Mouse (Mus musculus) granulocyte monocyte progenitor cell, adult 5-6 weeks (primary cell): ENCODE data around the gene Nom1. TPM values are rescaled to one million over a fixed set of nuclear protein-coding genes. Genes with fewer than 3 reads are reported as not detected.
A peak's percentile ranks its signal among the peaks of the same experiment; 100 is the strongest.
"Not testable (repeated sequence)": the region's sequence is repeated elsewhere in the genome, so short reads cannot be mapped to it uniquely, and the experiment has no call there.

Experiments
- ATAC-seq: replicated peaks from 2 replicates; pipeline ENCODE4 v1.8.0; 2016; ENCODE audit warnings: mild to moderate bottlenecking, moderate TSS enrichment, inconsistent platforms; ENCODE audit not compliant: poor library complexity, severe bottlenecking
- total RNA-seq, 2 experiments: library from RNA; stranded (forward) in 1 of 2; stranded (reverse) in 1 of 2; fragments of 200-712, 200-1000 nt in 1 of 2; fragments of >200 nt in 1 of 2; fragmentation: Nextera tagmentation in 1 of 2; gene quantifications; 2 replicates each; pipeline ENCODE4 v1.2.3; 2014 to 2017

Nom1 gene
- 15.4 and 31.0 TPM in 2 replicates for total RNA-seq (2014; fragmentation: Nextera tagmentation)
- total RNA-seq (2017), result 14.3 and 23.8 TPM in 2 replicates

DNA sequence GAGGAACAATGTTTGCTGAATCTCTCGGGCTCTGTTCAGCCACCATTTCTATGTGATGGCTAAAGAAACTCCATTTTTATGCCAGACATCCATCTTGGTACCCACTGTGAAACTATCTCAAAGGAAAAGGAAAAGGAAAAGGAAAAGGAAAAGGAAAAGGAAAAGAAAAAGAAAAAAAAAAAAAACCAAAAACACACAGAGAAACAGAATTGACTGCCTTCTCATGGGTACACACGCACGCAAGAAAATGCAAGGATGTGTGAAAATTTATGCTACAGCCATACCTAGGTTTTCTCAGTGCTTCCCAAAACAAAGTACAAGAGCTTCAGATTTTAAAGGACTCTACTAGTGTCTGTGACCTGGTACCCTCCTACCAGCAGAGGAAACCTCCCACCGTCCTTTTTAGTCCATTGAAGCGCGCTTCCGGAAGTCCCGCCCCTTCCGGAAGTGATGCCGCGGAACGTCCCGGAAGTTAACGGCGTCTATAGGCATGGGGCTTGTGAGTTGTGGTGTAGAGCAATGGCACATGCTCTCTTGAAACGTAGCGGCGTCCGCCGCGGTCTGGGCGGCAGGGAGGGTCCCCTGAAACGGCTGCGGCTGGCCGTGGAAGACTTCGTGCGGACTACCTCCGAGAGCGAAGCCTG is at the start of gene Nom1:
TSS of gene Nom1 (plus strand) at position 437 of the 644 bp plus-strand sequence.
- peak; percentile 93 for ATAC-seq

- no peak for ATAC-seq
Observed at GRCm38 (mm10) chr5:29387591-29387990, 46.9 kb upstream of the Nom1 start.

DNA sequence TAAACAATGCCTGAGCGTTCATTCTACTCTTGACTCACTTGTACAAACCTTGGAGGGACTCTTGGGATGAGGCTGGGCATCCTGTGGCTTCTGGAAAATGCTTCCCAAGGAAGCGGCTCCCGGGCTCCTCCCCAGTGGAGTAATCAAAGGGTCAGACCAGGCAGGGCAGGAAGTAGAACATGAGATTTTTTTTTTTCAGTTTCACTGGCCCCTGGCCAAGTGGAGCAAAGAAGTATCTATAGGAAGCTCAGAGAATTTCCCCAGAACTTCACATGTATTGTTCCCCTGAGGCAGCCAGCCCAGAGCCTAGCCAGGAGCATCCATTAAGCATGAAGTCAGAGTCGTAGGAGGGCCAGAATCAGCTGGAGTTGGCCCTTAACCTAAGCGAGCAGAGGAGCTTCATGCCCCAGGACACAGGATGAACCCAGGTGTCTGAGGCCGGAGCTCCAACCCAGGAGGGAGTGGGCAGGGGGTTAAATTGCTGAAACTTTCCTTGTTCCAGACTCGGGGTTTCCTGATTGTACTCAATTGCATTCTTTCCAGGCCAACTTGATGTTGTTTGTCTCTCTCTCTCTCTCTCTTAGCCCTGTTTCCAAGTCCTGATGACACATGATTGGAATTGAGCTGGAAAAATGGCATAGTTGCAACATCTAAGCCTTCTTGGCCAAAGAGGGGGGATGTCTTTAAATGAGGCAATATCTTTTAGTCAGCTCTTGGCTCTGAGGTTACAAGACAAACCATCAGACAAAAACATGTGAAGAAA is 46.1 kb upstream of the Nom1 start:
- ATAC-seq, result no peak

DNA sequence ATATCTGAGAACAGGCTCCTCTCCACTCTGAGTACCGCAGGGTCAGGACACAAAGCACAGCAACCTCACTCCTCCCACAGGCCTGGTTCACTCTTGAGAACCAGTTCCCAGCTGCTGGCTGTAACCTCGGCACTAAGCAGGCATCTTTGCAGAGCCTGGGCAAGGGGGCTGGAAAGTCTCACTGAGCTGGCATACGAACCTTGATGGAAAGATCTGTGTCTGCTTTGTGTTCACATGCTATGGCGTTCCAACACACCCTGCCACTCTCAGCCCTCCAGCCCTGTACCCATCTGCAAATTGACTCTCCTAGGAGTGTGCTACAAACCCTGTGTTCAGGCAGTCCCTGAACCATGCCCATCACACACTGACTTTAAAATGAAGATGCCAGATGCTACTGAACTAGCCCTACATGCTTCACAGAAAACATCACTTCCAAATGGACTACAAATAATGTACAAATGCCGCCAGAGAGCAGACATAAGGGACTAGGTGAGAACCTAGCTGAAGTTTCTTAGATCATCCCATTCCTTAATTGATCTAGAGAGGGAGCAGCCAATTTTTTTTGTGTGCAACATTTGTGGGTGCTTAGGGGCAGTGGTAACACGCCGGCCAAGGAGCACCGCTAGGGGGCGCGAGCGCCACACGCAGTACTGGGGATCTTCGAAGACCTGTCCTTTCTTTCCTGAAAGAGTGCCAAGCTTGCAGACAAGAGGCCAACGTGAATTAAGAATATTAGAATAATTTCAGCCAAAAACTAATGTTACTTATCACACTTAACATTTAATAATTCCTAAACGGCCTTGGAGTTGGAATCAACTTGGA is 45.3 kb upstream of the Nom1 start:
- ATAC-seq, result peak; percentile 84

- ATAC-seq, result no peak
Observed at GRCm38 (mm10) chr5:29398427-29398826, 36.0 kb upstream of the Nom1 start.

- ATAC-seq, result no peak
Observed at GRCm38 (mm10) chr5:29410854-29411253, 23.6 kb upstream of the Nom1 start.

DNA sequence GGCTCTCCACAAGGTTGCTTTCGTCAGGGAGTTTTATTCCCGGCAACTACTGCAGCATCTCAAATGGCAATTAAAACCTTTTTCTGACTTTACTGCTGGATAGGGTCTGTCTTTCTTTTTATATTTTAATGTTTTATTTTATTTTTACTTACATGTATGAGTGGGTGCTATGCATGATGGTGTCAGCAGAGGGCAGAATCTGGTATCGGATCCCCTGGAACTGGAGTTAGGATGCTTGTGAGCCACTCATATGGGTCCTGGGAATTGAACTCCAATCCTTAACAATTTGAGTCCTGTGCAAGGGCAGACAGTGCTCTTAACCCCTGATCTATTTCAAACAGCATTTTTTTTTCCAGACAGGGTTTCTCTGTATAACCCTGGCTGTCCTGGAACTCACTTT is 21.4 kb upstream of the Nom1 start:
- ATAC-seq, result no peak

DNA sequence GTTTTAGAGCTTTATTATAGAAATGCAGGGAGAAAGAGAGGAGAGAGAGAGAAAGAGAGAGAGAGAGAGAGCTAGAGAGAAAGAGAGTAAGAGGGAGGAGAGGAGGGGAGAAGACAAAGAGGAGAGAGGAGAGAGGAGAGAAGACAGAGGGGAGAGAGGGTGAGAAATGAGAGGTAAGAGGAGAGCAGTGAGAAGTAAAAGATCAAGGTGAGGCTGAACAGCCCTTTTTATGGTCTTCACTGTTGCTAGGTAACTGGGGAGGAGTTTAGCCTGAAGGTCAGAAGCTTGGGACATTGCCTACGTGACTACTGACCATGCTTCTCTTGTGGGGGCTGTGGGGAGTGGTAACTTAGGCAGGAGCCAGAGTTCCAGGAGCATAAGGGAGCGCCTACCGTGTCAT is 11.1 kb upstream of the Nom1 start:
- not testable (repeated sequence) for ATAC-seq

- peak; percentile 63 for ATAC-seq
Observed at GRCm38 (mm10) chr5:29434872-29435358, 451 bp downstream of the Nom1 start.

- ATAC-seq, result 0 out of 2 replicates have a peak, but pooled peaks have one; percentile 4
Observed at GRCm38 (mm10) chr5:29435491-29435890, 1.0 kb downstream of the Nom1 start.

DNA sequence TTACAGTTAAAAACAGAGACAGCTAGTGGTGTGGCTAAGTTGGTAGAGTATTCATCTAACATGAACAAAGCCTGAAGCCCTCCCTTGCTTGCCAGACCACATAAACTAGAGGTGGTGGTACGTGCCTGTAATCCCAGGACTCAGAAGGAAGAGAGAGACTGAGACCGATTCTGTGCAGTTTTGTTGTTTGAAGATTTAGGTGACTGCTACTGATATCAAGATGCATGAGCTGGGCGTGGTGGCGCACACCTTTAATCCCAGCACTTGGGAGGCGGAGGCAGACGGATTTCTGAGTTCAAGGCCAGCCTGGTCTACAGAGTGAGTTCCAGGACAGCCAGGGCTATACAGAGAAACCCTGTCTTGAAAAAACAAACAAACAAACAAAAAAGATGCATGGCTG is 2.3 kb downstream of the Nom1 start:
- not testable (repeated sequence) for ATAC-seq

DNA sequence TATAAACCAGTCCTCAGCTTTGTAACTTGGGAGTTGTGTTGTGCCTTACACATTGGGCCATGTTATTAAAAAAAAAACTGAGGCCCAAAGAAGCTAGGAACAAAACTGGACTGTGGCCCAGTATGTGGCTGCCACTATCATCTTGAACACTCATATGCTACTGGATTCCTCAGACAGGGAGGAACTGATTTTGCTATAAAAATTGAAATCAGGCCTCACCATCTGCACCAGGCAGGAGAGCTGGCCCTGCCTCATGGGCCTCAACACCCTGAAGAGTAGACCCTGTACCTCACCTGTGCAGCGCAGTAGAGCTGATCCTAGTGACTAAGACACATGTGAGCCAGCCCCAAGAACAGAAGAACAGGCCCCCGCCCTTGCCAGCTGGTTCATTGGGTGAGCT is 10.8 kb downstream of the Nom1 start:
- no peak for ATAC-seq

DNA sequence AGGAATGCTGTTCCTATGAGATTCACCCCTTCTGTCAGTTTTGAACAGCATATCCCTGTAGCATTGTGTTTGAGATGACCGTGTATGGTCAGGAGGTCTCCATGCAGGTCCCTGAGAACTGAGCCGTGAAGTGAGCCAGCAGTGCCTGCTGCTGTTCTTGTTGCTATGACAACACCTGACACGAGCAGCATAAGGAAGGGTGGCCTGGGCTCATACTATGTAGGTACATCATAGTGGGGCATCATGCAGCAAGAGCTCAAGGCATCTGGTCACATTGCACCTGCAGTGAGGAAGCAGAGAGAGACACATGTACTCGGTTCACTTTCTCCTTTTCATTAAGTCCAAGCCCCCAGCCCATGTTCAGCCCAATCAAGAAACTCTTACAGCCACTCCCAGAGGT is 17.9 kb downstream of the Nom1 start:
- no peak for ATAC-seq

GRCm38 (mm10) chr5:29456895-29457656 is 22.6 kb downstream of the Nom1 start:
- ATAC-seq, result no peak

- no peak for ATAC-seq
Observed at GRCm38 (mm10) chr5:29462943-29463686, 28.7 kb downstream of the Nom1 start.

GRCm38 (mm10) chr5:29467489-29468350 is 33.3 kb downstream of the Nom1 start:
- peak; percentile 60 for ATAC-seq

- ATAC-seq, result no peak
Observed at GRCm38 (mm10) chr5:29468351-29469065, 34.0 kb downstream of the Nom1 start.

DNA sequence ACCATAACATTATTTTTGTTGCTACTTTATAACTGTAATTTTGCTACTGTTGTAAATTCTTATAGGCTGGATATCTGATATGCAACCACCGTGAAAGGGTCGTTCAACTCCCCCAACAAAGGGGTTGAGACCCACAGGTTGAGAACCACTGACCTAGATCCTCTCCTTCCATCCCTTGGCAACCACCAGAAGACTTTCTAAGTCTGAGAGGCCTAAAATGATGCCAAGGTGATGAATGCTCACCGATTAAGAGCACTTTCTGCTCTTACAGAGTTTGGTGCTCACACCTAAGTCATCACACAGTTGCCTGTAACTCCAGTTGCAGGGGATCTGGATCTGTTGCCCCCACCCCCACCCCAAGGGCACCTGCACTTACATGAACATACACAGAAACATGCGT is 35.0 kb downstream of the Nom1 start:
- no peak for ATAC-seq
